Mouse (Mus musculus): ENCODE measurements at regions not wholly inside any gene's neighbourhood (a gene's known extent, or its start where the extent isn't known, plus 50 kb on each side); places are given as distances from the start of the nearest gene placed in this dataset.

DNA sequence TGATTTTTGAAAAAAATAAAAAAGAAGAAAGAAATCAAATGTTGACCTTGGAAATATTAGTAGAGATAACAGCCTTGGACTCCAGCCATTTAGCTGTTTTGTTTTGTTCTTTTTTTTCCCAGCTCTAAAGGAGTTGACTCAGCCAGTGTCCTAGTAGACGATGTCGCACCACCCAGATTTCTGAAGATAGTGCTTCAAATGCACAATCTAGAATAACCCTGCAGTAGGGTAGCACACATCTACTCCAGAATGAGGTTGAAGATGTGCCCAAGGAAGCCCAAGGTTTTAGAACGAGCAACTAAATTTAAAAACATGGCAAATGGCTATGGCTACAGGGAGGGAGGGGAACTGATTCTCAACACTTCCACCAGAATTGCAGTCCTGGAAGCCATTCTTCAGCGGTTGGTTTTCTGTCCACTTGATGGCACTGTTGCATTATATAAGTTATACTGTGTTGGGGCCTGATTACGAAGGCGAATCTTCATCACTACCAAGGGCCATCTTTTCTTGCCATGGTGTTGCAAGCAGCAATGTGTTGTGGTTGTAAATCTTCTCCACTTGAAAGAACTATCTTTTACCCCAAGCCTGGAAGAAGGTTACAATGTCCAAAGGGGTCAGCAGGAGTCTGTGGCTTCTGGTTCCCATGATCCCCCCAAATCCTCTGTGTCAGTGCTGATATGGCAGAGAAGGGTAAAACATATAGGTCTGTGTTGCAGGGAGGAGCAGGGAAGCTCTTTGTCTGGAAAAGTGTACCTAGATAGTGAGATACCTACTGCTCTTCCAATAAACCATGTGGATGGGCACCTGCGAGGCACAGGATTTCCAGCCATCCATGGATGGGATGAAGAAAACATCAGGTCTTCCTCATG is 330.6 kb downstream of the Zfp619 start:
- TF ChIP-seq CTCF (IDR thresholded peaks at IDR 0.05) = peak; percentile 75
- TF ChIP-seq POLR2A (IDR thresholded peaks at IDR 0.05; ENCODE audit: insufficient read depth, low read depth, low read length) = no peak
- TF ChIP-seq EP300 (IDR thresholded peaks at IDR 0.05; ENCODE audit: insufficient read depth, low read depth, low read length) = no peak

All from heart, adult 2 months (tissue).